Mouse (Mus musculus): ENCODE measurements around the gene Megf8.
"Not testable (repeated sequence)": the region's sequence is repeated elsewhere in the genome, so short reads cannot be mapped to it uniquely, and the experiment has no call there.

The Megf8 gene

DNA sequence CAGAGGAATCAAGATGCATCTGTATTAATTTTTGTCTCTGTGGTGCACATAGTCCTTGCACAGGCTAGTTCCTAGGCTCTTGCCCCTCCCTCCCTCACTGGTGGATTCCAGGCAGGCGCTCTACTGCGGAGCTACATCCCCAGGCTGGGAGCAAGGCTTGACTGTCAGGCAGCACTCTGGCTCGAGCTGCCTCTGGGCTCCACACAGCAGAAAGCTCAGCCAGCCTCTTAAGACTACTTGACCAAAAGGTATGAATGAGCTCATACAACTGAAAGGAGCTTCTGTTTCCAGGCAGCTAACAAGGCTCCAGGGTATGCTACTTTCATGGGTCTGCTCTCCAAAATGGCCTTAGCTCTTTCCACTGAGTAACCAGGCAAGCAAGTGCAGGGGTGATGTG lies 64.3 kb downstream of the Megf8 start:
- DNase-seq (ENCODE audit: low spot score in 2 of 2) = no peak

DNA sequence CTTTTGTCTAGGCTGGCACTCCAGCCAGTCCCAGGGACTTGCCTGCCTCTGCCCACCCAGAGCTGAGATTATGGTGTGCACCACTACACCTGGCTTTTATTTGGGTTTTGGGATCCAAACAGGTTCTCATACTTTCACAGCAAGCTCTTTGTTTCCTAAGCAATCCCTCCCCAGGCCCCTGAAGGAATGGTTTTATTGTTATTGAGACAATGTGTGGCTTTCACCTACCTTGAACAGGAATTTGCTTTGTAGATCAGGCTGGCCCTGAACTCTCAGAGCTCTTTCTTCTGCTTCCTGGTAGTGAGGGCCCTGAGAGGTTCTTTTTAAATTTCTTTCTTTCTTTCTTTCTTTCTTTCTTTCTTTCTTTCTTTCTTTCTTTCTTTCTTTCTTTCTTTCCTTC lies 65.6 kb downstream of the Megf8 start:
- no peak for DNase-seq (ENCODE audit: low spot score in 2 of 2)

DNA sequence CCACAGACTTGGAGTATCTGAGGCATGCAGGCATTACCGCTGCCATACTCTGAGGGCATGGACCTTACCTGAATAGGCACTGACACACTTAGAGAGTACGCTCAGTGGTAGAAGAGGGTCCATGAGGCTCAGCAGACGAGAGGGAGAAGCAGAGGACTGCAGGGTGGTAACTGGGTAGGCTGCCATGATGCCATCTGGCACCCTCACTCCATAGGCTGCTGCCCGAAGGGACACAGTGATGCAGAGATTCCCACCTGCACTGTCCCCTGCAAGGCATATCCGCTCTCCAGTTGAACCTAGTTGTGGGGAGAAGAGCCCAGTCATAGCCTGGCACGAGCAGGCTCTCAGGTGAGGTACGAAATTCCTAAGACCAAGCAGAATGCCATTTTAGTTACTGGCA lies 66.4 kb downstream of the Megf8 start:
- DNase-seq (ENCODE audit: low spot score in 2 of 2) = no peak

DNA sequence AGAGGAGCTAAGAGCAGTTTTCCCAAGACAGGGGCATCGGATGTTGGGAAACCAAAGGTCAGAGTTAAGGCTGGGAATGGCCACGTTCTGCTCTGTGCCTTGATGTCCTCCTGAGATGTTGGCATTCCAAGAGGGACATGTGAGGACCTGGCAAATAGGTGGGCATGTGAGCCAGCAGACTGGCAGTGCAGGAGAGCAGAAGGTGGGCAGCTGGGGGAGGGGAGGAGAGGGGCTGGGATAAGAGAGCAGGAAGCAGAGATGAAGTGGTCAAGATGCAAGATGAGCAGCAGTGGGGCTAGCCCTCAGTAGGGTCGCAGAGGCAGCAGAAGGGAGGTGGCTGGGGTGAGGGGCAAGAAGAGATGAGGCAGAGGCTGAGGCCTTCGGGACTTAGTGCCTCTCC lies 66.9 kb downstream of the Megf8 start:
- no peak for DNase-seq (ENCODE audit: low spot score in 2 of 2)

DNA sequence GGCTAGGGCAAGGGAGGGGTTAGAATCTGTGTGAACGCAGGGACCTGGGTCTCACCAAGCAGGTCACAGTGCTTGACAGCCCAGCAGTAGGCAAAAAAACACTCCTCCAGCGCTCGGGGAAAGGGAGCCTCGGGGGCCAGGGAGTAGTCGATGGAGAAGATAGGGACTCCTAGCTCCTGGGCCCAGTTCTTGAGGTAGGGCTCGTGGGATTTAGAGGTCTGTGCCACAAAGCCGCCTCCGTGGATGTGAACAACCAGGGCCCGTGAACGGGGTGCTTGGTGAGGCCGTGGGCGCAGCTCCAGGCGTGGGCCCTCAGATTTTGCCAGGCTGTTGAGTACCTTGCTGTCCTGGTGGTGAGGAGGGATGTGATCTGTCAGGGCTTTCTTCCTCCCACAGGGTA lies 67.4 kb downstream of the Megf8 start:
- no peak for DNase-seq (ENCODE audit: low spot score in 2 of 2)

DNA sequence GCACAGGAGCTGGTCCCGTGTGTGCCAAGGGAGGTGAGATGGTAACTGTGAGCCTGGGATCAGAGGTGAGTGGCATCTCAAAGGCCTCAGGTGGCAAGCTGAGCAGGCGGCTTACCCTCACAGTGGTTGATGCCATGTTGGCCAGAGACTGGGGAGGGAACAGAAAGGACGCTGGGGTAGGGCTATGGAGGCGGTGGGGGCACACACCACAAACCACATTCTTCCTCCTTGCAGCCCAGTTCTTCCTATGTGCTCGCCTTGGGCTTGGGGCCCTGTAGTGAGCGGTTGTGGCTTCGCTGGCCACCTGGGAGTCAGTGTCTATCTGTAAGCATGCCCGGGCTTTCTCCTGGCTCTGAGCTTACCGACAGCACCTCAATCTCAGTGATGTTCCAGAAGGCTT lies 67.9 kb downstream of the Megf8 start:
- no peak for DNase-seq (ENCODE audit: low spot score in 2 of 2)

DNA sequence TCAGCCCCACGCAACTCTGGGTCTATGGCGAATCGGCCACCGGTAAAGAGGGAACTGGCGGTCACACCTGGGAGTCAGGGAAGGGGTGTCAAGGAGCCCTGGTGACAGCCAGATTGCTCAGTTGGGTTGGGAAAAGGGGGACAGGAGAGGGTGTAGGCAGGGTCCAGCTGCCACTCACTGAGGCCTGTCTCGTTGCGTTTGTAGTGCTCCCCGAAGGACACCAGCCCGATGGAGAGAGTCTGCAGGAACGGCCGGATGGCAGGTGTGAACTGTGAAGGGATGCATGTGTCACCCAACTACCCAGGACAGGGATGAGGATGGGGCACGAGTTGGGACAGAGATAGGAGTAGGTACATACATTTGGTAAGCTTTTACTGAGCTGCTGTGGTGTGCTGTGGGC lies 68.3 kb downstream of the Megf8 start:
- no peak for DNase-seq (ENCODE audit: low spot score in 2 of 2)

DNA sequence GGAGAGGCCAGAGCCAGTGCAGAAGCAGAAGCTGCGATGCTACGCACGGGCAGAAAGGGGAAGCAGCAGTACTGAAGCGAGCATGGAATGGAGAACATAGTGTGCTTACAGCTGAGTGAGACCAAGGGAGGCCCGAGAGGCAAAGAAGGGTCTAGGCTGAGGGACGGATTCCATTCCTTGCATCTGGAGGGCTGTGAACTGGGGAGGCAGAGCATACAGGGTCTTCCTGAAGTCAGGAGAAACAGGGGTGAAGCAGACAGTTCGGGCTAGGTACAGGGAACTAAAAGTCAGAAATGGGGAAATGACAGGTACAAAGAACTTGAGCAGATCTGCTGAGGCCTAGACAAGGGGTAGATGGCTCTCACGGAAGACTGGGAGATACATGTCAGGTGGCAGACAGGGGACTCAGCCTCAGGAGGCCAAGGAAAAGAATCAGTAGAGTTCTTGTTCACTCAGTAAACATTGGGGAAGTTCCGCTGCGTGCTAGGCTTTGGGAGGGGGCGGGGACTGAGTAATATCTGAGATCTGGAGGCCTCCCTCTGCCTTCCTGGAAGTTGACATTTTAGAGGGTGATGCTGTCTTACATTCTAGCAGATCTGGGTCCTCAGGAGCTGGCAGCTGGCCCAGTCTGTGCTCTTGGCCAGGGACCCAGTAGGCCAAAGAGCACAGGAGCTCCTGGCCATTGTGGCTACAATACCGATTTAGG lies 69.0 kb downstream of the Megf8 start:
- DNase-seq (ENCODE audit: low spot score in 2 of 2) = peak in 1 of 2 experiments; percentile 72

DNA sequence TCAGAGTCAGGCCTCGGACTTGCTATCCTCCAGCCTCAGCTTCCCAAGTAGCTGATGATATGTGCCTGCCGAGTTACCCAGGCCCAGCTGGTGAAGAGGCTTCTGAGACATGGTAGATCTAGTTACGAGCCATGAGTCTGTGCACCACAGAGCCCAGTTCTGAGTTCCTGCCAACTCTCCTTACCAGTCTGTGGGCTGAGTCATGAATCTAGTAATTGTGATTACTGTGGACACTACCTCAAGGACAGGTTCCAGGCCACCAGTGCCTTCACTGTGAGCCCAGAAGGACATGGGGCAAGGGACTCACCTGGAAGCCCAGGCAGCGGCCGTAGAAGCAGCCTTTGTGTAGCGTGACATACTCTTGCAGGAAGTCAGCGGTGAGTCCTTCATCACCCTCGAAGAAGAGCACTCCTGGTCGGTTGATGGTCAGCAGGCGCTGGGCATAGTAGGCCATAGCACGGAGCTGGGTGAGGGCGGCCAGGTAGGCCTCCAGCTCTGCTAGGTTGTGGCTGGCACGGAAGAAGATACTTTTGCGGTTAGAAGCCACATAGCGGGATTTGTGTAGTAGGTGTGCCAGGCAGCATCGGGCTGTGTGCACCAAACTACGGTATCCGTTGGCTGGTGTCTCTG lies 71.0 kb downstream of the Megf8 start:
- no peak for DNase-seq (ENCODE audit: low spot score in 2 of 2)

DNA sequence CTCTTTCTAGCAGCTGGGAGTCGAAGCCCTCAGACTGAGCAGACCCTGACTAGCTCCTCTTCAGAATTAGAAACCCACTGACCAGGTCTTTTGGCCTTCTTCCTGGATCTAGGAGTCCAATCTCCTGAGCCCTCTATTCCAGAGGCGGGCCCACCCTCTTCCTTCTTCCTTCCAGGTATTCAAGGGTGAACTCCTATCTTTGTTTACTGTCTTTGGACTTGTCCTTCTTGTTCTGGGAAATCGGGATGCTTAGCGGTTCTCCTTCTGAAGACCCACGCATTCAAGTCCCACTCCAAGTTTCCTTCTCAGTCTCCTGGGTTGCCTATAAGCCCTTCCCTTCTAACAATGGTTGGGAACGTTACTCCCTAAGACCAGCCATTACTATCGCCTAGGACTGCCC lies 72.0 kb downstream of the Megf8 start:
- no peak for DNase-seq (ENCODE audit: low spot score in 2 of 2)

DNA sequence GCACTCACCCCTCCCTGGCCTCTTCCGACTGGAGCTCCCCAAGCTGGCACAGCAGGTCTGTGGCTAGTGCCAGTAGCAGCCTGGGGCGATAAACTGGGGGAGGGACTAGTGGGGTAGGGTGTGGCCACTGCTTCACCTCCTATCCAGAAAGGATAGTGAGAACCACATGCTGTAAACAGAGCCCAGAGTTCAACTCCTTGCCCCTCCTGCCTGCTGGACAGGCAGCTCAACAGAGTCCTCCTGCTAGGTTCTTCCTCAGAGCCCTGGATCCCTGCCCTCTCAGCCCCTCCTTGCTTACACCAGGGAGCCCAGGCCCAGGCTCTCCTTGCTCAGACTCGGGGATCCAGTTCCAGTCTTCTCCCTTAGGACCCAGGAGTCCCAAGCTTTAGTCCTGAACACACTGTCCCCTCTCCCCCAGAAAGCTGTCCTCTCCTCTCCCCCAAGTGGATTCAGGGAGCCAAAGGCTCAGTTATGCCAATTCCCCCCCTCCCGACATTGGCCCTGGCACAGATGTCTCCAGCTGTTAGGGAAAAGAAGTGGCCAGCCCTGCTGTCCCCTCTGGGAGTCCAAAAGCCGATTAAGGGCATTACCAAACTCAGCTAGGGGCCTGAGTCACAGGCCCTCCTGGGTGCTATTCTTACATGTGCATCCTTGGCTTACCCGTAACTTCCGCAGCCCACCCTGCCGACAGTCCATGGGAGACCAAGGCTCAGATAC lies 73.2 kb downstream of the Megf8 start:
- peak in 1 of 2 experiments; percentile 85 for DNase-seq (ENCODE audit: low spot score in 2 of 2)

DNA sequence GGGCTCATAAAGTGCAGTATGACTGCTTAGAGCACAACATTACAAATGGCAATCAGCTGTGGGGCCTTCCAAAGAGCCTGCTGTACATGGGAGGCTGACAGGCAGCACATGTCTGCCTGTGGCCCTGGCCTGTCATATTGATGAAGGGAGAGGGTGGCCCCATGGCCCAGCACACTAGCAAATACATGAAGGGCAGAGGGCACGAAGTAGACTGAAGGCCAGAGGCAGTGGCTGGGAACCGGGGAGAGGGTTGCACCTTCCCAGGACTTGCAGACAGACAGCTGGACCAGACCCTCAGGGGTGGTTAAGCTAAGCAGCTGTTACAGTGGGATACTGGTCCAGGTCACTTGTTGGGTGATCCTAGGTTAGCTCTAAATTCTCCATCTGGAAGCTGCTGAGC lies 74.0 kb downstream of the Megf8 start:
- no peak for DNase-seq (ENCODE audit: low spot score in 2 of 2)

DNA sequence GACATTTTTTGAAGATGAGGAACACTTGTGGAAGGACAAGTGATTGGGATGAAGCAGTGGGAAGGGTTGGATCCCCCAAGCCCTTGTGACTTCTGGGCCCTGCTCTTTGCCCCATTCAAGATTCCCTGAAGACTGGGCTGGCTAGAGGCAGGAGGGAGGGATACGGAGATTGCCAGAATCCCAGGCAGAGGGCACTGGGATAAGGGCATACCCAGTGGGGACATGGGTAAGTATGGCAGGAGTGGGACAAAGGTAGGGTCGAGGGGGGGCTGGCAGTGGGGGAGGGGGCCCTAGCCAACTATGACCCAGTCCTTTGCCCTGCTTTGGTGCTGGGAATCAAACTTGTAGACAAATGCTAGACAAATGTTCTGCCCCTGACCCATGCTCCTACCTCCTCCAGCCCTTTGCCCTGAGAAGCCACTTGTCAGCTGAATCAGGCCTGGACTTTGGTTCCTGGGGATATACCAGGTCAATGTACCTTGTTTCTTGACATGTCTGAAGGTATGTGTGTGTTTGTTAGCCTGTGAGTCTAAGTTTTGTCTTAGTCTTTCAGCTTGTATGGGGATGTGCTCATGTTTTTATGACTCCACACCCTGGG lies 75.0 kb downstream of the Megf8 start:
- no peak for DNase-seq (ENCODE audit: low spot score in 2 of 2)

DNA sequence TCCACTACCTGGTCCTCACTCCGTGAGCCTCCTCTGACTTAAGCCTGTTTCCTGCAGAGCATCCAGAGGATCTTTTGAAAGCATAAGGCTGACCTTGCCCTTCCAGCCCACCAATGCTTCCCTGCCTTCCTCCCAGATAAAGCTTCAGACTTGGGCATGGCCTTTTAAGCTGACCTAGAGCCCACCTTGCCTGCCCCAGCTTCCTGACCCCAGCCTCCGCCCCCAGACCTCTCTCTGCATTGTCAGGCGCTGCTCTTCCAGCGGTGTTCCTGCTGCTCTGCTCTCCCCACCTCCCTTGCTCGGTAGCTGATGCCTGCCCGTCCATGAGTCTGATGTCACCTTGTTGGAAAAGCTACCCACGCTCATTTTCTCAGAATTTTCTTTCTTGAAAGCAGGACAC lies 75.9 kb downstream of the Megf8 start:
- DNase-seq (ENCODE audit: low spot score in 2 of 2) = no peak

DNA sequence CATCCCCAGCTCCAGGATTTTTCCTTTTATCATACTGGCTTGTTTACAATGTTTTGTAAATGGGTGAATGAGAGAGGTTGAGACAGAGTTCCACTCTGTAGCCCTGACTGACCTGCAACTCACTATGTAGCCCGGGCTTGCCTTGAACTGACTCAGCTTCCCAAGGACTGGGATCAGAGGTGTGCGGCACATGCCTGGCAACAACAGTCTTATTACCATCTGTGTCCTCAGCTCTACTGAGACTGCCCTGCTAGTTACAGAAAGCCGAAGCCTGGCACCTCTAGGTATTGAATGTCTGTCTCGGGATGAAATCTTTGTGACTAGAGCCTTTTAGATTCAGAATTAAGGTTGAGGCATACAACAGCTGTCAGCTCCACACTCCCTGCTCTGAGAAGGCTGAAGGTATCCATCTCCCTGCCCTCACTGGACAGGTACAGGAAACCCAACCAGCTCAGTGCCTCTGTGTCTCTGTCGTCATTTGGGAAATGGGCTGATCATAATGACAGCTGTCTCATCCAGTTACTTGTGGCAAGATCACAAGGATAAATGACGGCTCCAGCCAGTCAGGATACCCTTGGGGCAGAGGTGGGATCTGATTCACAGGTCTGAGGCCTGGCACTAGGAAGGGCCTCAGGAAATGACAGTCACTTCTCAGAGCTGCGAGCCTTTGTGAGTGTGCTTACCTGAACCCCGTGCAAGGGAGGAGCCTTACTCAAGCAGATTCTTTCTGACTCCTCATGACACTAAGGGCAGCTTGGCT lies 76.7 kb downstream of the Megf8 start:
- no peak for DNase-seq (ENCODE audit: low spot score in 2 of 2)

DNA sequence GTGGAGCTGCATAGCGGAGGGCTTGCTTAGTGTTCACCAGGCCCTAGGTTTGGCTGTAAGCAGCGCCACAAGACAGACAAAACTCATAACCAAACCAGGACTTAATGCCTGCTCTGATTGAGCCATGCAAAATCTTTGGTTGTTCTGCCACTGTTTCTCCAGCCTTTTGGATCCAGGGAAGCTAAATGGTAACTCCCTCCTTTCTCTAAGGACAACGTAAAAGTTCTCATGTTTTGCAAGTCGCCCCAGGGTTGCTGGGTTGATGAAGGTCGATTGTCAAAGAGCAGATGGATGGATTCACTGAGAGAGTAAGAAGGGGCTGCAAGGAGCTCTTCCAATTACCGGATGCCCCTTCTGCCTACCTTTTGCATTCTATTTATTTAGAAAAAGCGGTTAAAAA lies 77.8 kb downstream of the Megf8 start:
- DNase-seq (ENCODE audit: low spot score in 2 of 2) = no peak

DNA sequence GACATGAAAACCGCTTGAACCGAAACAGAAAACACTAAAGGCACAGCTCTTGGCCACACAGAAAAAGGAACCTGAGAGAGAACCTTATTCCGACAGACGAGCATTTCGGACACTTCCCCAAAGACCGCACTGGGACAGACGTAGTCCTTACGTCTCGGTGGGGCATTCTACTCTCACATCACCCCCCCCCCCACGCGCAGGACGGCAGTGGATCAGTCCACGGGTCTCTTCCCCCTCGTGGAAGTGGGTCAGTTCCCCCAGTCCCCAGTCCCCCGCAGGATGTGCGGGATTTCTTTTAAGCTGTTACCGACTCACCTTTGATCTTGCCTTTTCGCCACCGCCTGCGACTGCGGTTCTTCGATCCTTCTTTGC lies 78.2 kb downstream of the Megf8 start:
- no peak for DNase-seq (ENCODE audit: low spot score in 2 of 2)

DNA sequence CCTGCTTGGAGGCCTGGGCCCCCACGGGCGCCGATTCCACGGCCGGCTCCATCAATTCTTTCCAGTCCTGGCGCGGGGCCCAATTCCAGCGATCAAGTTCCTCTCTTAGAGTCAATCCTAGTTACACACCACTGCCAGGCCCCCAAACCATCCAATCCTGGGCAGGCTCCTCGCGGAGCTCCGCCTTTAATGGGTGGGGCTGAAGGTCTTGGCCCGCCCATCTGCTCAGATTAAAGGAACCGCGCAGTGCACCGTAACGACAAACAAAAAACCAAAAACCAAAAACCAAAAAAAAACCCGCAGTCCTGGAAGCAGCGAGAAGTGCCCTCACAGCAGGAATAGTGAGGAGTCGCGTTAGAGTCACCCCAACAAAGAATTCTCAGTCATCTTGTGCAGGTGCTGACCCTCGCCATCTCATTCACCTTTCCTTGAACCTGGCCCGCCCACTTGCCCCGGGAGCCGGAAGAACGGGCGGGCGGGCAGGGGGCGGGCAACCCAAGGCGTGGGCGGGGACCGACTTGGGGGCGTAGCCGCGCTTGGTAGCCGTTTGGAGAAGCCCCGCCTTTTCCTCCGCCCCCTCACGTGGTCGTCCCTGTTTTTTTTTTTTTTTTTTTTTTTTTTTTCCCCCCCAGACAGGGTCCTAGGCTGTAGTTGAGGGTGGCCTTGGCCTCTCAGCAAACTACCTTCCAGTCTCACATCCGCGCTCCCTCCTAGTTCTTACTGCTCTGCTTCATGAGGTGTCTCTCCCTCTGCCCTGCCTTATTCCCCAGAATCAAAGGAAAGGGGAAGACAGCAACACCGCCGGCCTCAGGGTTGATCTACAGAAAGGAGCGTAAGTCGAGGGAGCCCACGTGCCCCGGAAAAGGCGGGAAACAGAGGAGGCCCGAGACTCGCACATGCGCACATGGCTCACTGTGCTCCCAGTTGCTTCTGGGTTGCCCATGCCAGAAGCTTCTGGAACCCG lies 78.9 kb downstream of the Megf8 start:
- peak; percentile 90 to 91 for DNase-seq (ENCODE audit: low spot score in 2 of 2)

DNA sequence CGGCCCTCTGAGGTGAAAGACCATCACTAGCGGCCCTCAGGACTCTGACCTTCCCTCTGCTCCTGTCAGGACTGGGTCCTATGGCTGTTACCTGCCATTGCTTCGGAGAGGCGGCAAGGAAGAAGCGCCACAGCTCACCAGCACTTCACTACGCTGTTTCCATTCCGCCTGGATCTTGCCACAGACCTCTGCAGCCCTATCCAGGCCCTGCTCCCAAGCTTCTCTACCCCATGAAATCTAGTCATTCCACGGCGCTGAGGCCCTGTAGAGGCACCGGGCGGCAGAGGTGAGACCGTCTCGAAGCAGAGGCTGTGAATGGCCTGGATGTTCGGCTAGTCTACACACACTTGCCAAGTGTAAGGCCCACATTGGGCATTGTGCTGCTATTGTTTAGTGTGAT lies 79.7 kb downstream of the Megf8 start:
- DNase-seq (ENCODE audit: low spot score in 2 of 2) = no peak

DNA sequence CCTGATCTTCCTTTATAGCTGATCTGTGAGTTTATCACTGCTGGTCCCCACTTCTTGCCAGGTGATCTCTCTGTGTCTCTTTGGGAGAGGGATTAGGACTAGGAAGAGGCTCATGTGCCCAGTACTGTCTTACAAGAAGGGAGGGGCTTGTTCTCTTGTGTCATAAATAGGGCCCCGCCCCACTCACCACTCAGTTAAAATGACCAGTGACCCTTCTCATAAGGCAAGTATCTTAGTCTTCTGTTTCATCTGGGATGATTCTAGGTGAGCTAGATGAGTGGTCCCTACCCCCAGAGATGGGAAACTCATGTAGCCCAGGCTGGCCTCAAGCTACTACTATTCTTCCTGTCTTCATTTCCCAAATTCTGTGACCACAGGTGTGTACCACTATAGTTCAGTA lies 81.6 kb downstream of the Megf8 start, which contains the start of gene Lipe:
Gene Lipe, minus strand, starts transcription at position 101 of the 400 bp plus-strand sequence.
- no peak for DNase-seq (ENCODE audit: low spot score in 2 of 2)

DNA sequence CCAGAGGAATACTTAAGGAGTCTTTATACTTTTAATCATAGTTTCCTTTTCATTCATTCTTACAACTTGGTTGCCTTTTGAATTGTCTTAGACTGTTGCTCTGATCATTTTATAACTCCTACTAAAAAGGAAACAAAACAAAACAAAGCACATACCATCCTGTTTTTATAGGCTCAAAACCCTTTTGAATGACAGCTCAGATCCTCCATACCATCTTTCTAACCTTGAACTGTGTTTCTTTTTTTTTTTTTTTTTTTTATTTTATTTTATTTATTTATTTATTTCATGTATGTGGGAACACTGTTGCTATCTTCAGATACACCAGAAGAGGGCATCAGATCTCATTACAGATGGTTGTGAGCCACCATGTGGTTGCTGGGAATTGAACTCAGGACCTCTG lies 82.1 kb downstream of the Megf8 start:
- not testable (repeated sequence) for DNase-seq (ENCODE audit: low spot score in 2 of 2)

All from urinary bladder, adult 18-20 months (tissue).